Mouse (Mus musculus): ENCODE results near the gene Syde2. TPM values are rescaled to one million over a fixed set of nuclear protein-coding genes. Genes with fewer than 3 reads are reported as not detected.
A peak's percentile ranks its signal among the peaks of the same experiment; 100 is the strongest.

Gene Syde2
- polyA plus RNA-seq, 1 experiment from 2014 or later = 3.9 TPM

DNA sequence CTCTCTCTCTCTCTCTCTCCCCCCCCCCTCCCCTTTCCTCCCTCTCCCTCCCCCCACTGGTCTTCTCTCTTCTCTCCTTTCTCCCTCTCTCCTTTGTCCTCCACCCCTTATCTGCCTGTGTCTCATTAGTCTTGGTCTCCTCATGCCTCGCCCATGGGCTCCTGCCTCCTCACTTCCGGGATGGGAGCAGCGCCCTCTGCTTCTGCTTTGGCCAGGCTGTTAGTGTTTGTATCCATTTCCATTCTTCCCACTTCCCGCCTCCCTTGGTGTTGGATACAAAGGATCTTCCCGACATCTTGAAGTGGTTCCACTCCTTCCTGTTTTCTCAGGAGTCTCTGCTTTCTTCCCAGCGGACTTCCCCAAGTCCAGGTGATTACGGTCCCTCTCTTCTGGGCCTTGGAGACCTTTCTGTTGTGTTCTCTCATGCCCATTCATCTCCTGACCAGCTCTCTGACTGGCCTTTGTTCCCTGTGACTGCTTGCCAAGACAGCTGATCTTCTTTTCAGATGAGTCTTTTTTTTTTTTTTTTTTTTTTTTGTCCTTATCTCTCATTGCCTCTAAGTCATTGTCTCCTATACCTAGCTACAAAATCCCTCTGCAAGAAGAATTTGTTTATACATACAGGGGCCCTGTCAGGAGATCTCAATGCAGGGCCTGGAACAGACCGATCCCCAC is 24.0 kb downstream of the Syde2 start:
- Histone ChIP-seq H3K27me3 (replicated peaks; ENCODE audit: control insufficient read depth, insufficient read depth, low read length) (no peaks in the 10 kb centered on the region), H3K9ac (ENCODE audit: low read length) (no peak overlapping the region), H3K36me3 (ENCODE audit: control insufficient read depth, insufficient read depth, low read length) (peaks cover 45% of the 10 kb centered on the region), H3K9me3 (ENCODE audit: control insufficient read depth, low read length) (no peaks in the 10 kb centered on the region), H3K4me2 (ENCODE audit: low read length) (no peak overlapping the region), H3K4me1 (replicated peaks; ENCODE audit: control insufficient read depth, insufficient read depth, low read length) (peaks cover 6% of the 10 kb centered on the region), H3K27ac (ENCODE audit: low read depth) (no peak overlapping the region), H3K4me3 (ENCODE audit: low read depth, low read length) (no peak overlapping the region)
- ATAC-seq (replicated peaks; ENCODE audit: low FRiP score, low TSS enrichment, low read depth) (no peak), DNase-seq (ENCODE audit: low spot score) (peak; percentile 49)
- WGBS = 65% methylated on average over 8 of the region's 8 CpGs

- Histone ChIP-seq H3K36me3 (ENCODE audit: control insufficient read depth, insufficient read depth, low read length) (peaks cover 36% of the 10 kb centered on the region), H3K27ac (ENCODE audit: low read depth) (no peak overlapping the region), H3K4me2 (ENCODE audit: low read length) (no peak overlapping the region), H3K4me3 (ENCODE audit: low read depth, low read length) (no peak overlapping the region), H3K27me3 (replicated peaks; ENCODE audit: control insufficient read depth, insufficient read depth, low read length) (no peaks in the 10 kb centered on the region), H3K9me3 (ENCODE audit: control insufficient read depth, low read length) (no peaks in the 10 kb centered on the region), H3K4me1 (replicated peaks; ENCODE audit: control insufficient read depth, insufficient read depth, low read length) (peaks cover 6% of the 10 kb centered on the region), H3K9ac (ENCODE audit: low read length) (no peak overlapping the region)
- 69% methylated on average over 7 of the region's 7 CpGs for WGBS
- no peak for DNase-seq (ENCODE audit: low spot score)
- no peak for ATAC-seq (replicated peaks; ENCODE audit: low FRiP score, low TSS enrichment, low read depth)
Observed at GRCm38 (mm10) chr3:146013490-146013889, 25.8 kb downstream of the Syde2 start.

GRCm38 (mm10) chr3:146014321-146014720 is 26.7 kb downstream of the Syde2 start:
- no peak for ATAC-seq (replicated peaks; ENCODE audit: low FRiP score, low TSS enrichment, low read depth)

GRCm38 (mm10) chr3:146016979-146017378 is 29.3 kb downstream of the Syde2 start:
- Histone ChIP-seq H3K27me3 (replicated peaks; ENCODE audit: control insufficient read depth, insufficient read depth, low read length) (no peaks in the 10 kb centered on the region), H3K4me3 (ENCODE audit: low read depth, low read length) (no peak overlapping the region), H3K27ac (ENCODE audit: low read depth) (no peak overlapping the region), H3K9me3 (ENCODE audit: control insufficient read depth, low read length) (no peaks in the 10 kb centered on the region), H3K4me1 (replicated peaks; ENCODE audit: control insufficient read depth, insufficient read depth, low read length) (no peaks in the 10 kb centered on the region), H3K4me2 (ENCODE audit: low read length) (no peak overlapping the region), H3K36me3 (ENCODE audit: control insufficient read depth, insufficient read depth, low read length) (peaks cover 32% of the 10 kb centered on the region), H3K9ac (ENCODE audit: low read length) (no peak overlapping the region)
- DNase-seq (ENCODE audit: low spot score) (no peak), ATAC-seq (replicated peaks; ENCODE audit: low FRiP score, low TSS enrichment, low read depth) (no peak)
- WGBS = 88% methylated on average over 13 of the region's 13 CpGs

More at GRCm38 (mm10) chr3:146014321-146014720, 26.7 kb downstream of the Syde2 start:
- WGBS = 94% methylated on average over 12 of the region's 12 CpGs
- no peak overlapping the region for H3K4me3 ChIP-seq (ENCODE audit: low read depth, low read length)
- no peak overlapping the region for H3K4me2 ChIP-seq (ENCODE audit: low read length)
- peaks cover 32% of the 10 kb centered on the region for H3K36me3 ChIP-seq (ENCODE audit: control insufficient read depth, insufficient read depth, low read length)
- no peaks in the 10 kb centered on the region for H3K9me3 ChIP-seq (ENCODE audit: control insufficient read depth, low read length)
- peaks cover 6% of the 10 kb centered on the region for H3K4me1 ChIP-seq (replicated peaks; ENCODE audit: control insufficient read depth, insufficient read depth, low read length)
- DNase-seq (ENCODE audit: low spot score) = no peak
- no peak overlapping the region for H3K27ac ChIP-seq (ENCODE audit: low read depth)
- H3K9ac ChIP-seq (ENCODE audit: low read length) = no peak overlapping the region
- no peaks in the 10 kb centered on the region for H3K27me3 ChIP-seq (replicated peaks; ENCODE audit: control insufficient read depth, insufficient read depth, low read length)

- no peak for DNase-seq (ENCODE audit: low spot score)
- 74% methylated on average over 9 of the region's 9 CpGs for WGBS
Observed at GRCm38 (mm10) chr3:146017521-146017920, 29.9 kb downstream of the Syde2 start.

GRCm38 (mm10) chr3:146022232-146022631 is 34.6 kb downstream of the Syde2 start:
- WGBS = 90% methylated on average over 9 of the region's 9 CpGs
- peaks cover 3% of the 10 kb centered on the region for H3K36me3 ChIP-seq (ENCODE audit: control insufficient read depth, insufficient read depth, low read length)
- no peak for DNase-seq (ENCODE audit: low spot score)

More at GRCm38 (mm10) chr3:146017521-146017920, 29.9 kb downstream of the Syde2 start:
- no peaks in the 10 kb centered on the region for H3K9me3 ChIP-seq (ENCODE audit: control insufficient read depth, low read length)
- H3K4me1 ChIP-seq (replicated peaks; ENCODE audit: control insufficient read depth, insufficient read depth, low read length) = no peaks in the 10 kb centered on the region
- no peak overlapping the region for H3K27ac ChIP-seq (ENCODE audit: low read depth)
- no peak overlapping the region for H3K4me2 ChIP-seq (ENCODE audit: low read length)
- no peak for ATAC-seq (replicated peaks; ENCODE audit: low FRiP score, low TSS enrichment, low read depth)
- no peak overlapping the region for H3K9ac ChIP-seq (ENCODE audit: low read length)
- peaks cover 34% of the 10 kb centered on the region for H3K36me3 ChIP-seq (ENCODE audit: control insufficient read depth, insufficient read depth, low read length)
- H3K4me3 ChIP-seq (ENCODE audit: low read depth, low read length) = no peak overlapping the region
- no peaks in the 10 kb centered on the region for H3K27me3 ChIP-seq (replicated peaks; ENCODE audit: control insufficient read depth, insufficient read depth, low read length)

GRCm38 (mm10) chr3:146024746-146025145 is 37.1 kb downstream of the Syde2 start:
- no peak overlapping the region for H3K27ac ChIP-seq (ENCODE audit: low read depth)
- WGBS = 85% methylated on average over 7 of the region's 7 CpGs
- no peak overlapping the region for H3K9ac ChIP-seq (ENCODE audit: low read length)
- no peak overlapping the region for H3K4me2 ChIP-seq (ENCODE audit: low read length)
- ATAC-seq (replicated peaks; ENCODE audit: low FRiP score, low TSS enrichment, low read depth) = no peak
- 0 out of 2 replicates have a peak, but pooled peaks cover 2% of the 10 kb centered on the region for H3K9me3 ChIP-seq (ENCODE audit: control insufficient read depth, low read length)
- no peak for DNase-seq (ENCODE audit: low spot score)
- H3K36me3 ChIP-seq (ENCODE audit: control insufficient read depth, insufficient read depth, low read length) = peaks cover 3% of the 10 kb centered on the region; the same call in 1 of the 2 replicates
- no peaks in the 10 kb centered on the region for H3K27me3 ChIP-seq (replicated peaks; ENCODE audit: control insufficient read depth, insufficient read depth, low read length)
- H3K4me3 ChIP-seq (ENCODE audit: low read depth, low read length) = no peak overlapping the region
- H3K4me1 ChIP-seq (replicated peaks; ENCODE audit: control insufficient read depth, insufficient read depth, low read length) = no peaks in the 10 kb centered on the region

More at GRCm38 (mm10) chr3:146022232-146022631, 34.6 kb downstream of the Syde2 start:
- no peak overlapping the region for H3K27ac ChIP-seq (ENCODE audit: low read depth)
- H3K9ac ChIP-seq (ENCODE audit: low read length) = no peak overlapping the region
- H3K4me1 ChIP-seq (replicated peaks; ENCODE audit: control insufficient read depth, insufficient read depth, low read length) = no peaks in the 10 kb centered on the region
- no peak overlapping the region for H3K4me3 ChIP-seq (ENCODE audit: low read depth, low read length)
- no peak for ATAC-seq (replicated peaks; ENCODE audit: low FRiP score, low TSS enrichment, low read depth)
- H3K4me2 ChIP-seq (ENCODE audit: low read length) = no peak overlapping the region
- H3K27me3 ChIP-seq (replicated peaks; ENCODE audit: control insufficient read depth, insufficient read depth, low read length) = no peaks in the 10 kb centered on the region
- 0 out of 2 replicates have a peak, but pooled peaks cover 2% of the 10 kb centered on the region for H3K9me3 ChIP-seq (ENCODE audit: control insufficient read depth, low read length)

- DNase-seq (ENCODE audit: low spot score) (no peak), ATAC-seq (replicated peaks; ENCODE audit: low FRiP score, low TSS enrichment, low read depth) (no peak)
- Histone ChIP-seq H3K9ac (ENCODE audit: low read length) (no peak overlapping the region), H3K9me3 (ENCODE audit: control insufficient read depth, low read length) (0 out of 2 replicates have a peak, but pooled peaks cover 2% of the 10 kb centered on the region), H3K27ac (ENCODE audit: low read depth) (no peak overlapping the region), H3K4me2 (ENCODE audit: low read length) (no peak overlapping the region), H3K27me3 (replicated peaks; ENCODE audit: control insufficient read depth, insufficient read depth, low read length) (no peaks in the 10 kb centered on the region), H3K4me3 (ENCODE audit: low read depth, low read length) (no peak overlapping the region), H3K4me1 (replicated peaks; ENCODE audit: control insufficient read depth, insufficient read depth, low read length) (no peaks in the 10 kb centered on the region; the same call in 1 of the 2 replicates), H3K36me3 (ENCODE audit: control insufficient read depth, insufficient read depth, low read length) (peaks cover 3% of the 10 kb centered on the region; the same call in 1 of the 2 replicates)
- WGBS = 83% methylated on average over 6 of the region's 6 CpGs
Observed at GRCm38 (mm10) chr3:146025499-146025898, 37.8 kb downstream of the Syde2 start.

DNA sequence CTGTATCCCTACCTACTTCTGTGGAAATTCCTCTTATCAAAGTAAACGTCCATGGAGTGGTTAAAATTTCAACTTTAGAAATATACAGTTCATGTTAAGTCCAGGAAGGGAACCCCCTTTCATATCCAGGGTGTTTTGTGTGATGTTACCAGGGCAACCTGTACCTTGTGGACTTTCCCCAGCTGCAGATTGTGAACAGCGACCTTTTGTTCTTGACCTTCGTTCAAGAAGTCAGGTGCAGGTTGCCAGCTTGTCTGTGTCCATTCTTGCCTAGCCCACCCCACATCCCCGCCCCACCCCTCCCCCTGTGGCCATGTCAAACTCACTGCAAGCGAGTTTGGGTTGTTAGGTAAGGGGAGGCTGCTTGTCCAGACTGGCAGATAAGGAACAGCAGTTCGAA is 39.4 kb downstream of the Syde2 start:
- Histone ChIP-seq H3K27me3 (replicated peaks; ENCODE audit: control insufficient read depth, insufficient read depth, low read length) (no peaks in the 10 kb centered on the region), H3K9me3 (ENCODE audit: control insufficient read depth, low read length) (0 out of 2 replicates have a peak, but pooled peaks cover 2% of the 10 kb centered on the region), H3K27ac (ENCODE audit: low read depth) (no peak overlapping the region; the same call in 1 of the 2 replicates), H3K9ac (ENCODE audit: low read length) (no peak overlapping the region), H3K4me3 (ENCODE audit: low read depth, low read length) (no peak overlapping the region), H3K4me1 (replicated peaks; ENCODE audit: control insufficient read depth, insufficient read depth, low read length) (no peaks in the 10 kb centered on the region; the same call in 1 of the 2 replicates), H3K36me3 (ENCODE audit: control insufficient read depth, insufficient read depth, low read length) (peaks cover 3% of the 10 kb centered on the region; the same call in 1 of the 2 replicates), H3K4me2 (ENCODE audit: low read length) (no peak overlapping the region)
- no peak for ATAC-seq (replicated peaks; ENCODE audit: low FRiP score, low TSS enrichment, low read depth)
- WGBS = 45% methylated on average over 6 of the region's 6 CpGs
- no peak for DNase-seq (ENCODE audit: low spot score)

Data from intestine, embryonic 14.5 days (tissue).